Mouse (Mus musculus) hindbrain, embryonic 14.5 days (tissue): ENCODE data around the gene Cd2bp2. TPM values are rescaled to one million over a fixed set of nuclear protein-coding genes. Genes with fewer than 3 reads are reported as not detected.
A peak's percentile ranks its signal among the peaks of the same experiment; 100 is the strongest.

ENCODE experiments used
- ATAC-seq: fragments of 200-750 bp; cut with Nextera tagmentation; 2 replicates; pipeline ENCODE4 v1.8.0; 2017; ENCODE audit warnings: moderate number of reproducible peaks, mild to moderate bottlenecking, moderate TSS enrichment, moderate library complexity; ENCODE audit not compliant: low FRiP score
- DNase-seq: peaks from one replicate; pipeline ENCODE4 v3.0.0-alpha.2; 2015; ENCODE audit warnings: low spot score
- H3K27ac ChIP-seq: fragments of 300-500 bp; sonication (generic); 2 replicates; pipeline ENCODE4 v1.5.1; 2014; ENCODE audit warnings: mild to moderate bottlenecking, moderate library complexity
- H3K27me3 ChIP-seq: fragments of 300-500 bp; sonication (generic); 2 replicates; pipeline ENCODE4 v1.6.1; 2014; ENCODE audit warnings: mild to moderate bottlenecking, low read length, mixed read lengths; ENCODE audit not compliant: control insufficient read depth, insufficient read depth
- H3K36me3 ChIP-seq: fragments of 300-500 bp; sonication (generic); replicated peaks from 2 replicates; pipeline ENCODE4 v1.6.1; 2014; ENCODE audit not compliant: control insufficient read depth, insufficient read depth
- H3K4me1 ChIP-seq: fragments of 300-500 bp; sonication (generic); replicated peaks from 2 replicates; pipeline ENCODE4 v1.6.1; 2014; ENCODE audit warnings: antibody characterized with exemption, low read length, mixed read lengths; ENCODE audit not compliant: control insufficient read depth, insufficient read depth
- H3K4me2 ChIP-seq: fragments of 300-500 bp; sonication (generic); replicated peaks from 2 replicates; pipeline ENCODE4 v1.6.1; 2014; ENCODE audit warnings: mild to moderate bottlenecking, moderate library complexity
- H3K4me3 ChIP-seq: fragments of 300-500 bp; sonication (generic); replicated peaks from 2 replicates; pipeline ENCODE4 v1.5.1; 2014; ENCODE audit warnings: mild to moderate bottlenecking, low read length
- H3K9ac ChIP-seq: fragments of 300-500 bp; sonication (generic); 2 replicates; pipeline ENCODE4 v1.6.1; 2014
- H3K9me3 ChIP-seq: fragments of 300-500 bp; sonication (generic); 2 replicates; pipeline ENCODE4 v1.6.1; 2016; ENCODE audit warnings: low read length; ENCODE audit not compliant: control insufficient read depth
- WGBS: fragments of 180-500 bp; shearing (Covaris S2); extraction: QIAGEN DNeasy Blood & Tissue Kit; methylation state at CpG from one replicate; pipeline ENCODE4 v1.1.7; 2014; 5-methylcytosine and 5-hydroxymethylcytosine counted together
- polyA plus RNA-seq: library from polyadenylated mRNA; unstranded; fragments of >200 nt; fragmentation: Nextera tagmentation; extraction: Ambion mirVana; gene quantifications from 2 replicates; pipeline ENCODE4 v1.2.1, GENCODE M21; 2014

Cd2bp2 gene
- polyA plus RNA-seq, 1 experiment from 2014 or later, result 63.7 TPM

GRCm38 (mm10) chr7:127231826-127232621 lies 36.2 kb upstream of the Cd2bp2 start:
- Histone ChIP-seq H3K27ac (peak overlapping the region; percentile 98), H3K9me3 (no peaks in the 10 kb centered on the region), H3K4me1 (peaks cover 33% of the 10 kb centered on the region), H3K27me3 (no peaks in the 10 kb centered on the region), H3K4me2 (peak overlapping the region; percentile 60), H3K4me3 (peak overlapping the region; percentile 83), H3K36me3 (peaks cover 24% of the 10 kb centered on the region), H3K9ac (peak overlapping the region; percentile 96)
- 4% methylated on average over 20 of the region's 20 CpGs for WGBS
- DNase-seq (no peak), ATAC-seq (no peak)

DNA sequence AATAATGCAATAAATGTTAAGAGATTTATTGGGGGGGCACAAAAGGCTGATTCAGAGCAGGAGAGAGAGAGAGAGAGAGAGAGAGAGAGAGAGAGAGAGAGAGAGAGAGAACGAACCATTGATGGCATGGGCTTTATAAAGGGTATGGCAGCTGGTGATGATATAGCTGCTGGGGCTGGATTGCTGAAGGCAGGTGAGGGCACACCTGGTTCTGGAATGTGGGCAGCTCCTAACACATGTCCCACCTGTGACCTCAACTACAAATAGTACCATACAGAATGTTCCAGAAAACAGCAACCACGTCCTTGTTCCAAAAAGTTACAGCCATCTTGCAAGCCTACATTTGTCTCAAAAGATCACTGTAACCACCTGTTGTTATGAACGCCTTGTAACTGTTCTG lies 35.5 kb upstream of the Cd2bp2 start:
- Histone ChIP-seq H3K9me3 (no peaks in the 10 kb centered on the region), H3K36me3 (peaks cover 18% of the 10 kb centered on the region), H3K4me2 (peak overlapping the region; percentile 60), H3K4me3 (peak overlapping the region; percentile 83), H3K27me3 (no peaks in the 10 kb centered on the region), H3K4me1 (peaks cover 33% of the 10 kb centered on the region), H3K27ac (no peak overlapping the region), H3K9ac (peak overlapping the region; percentile 96; the same call in 1 of the 2 replicates)
- ATAC-seq (no peak), DNase-seq (no peak)
- WGBS, result 63% methylated on average over 3 of the region's 3 CpGs

- Histone ChIP-seq H3K9ac (no peak overlapping the region), H3K36me3 (no peaks in the 10 kb centered on the region), H3K4me1 (peaks cover 21% of the 10 kb centered on the region), H3K9me3 (no peaks in the 10 kb centered on the region), H3K4me2 (no peak overlapping the region), H3K27ac (no peak overlapping the region), H3K27me3 (no peaks in the 10 kb centered on the region), H3K4me3 (no peak overlapping the region)
- 67% methylated on average over 4 of the region's 4 CpGs for WGBS
- DNase-seq (peak; percentile 81), ATAC-seq (no peak)
Observed at GRCm38 (mm10) chr7:127228615-127229303, 32.9 kb upstream of the Cd2bp2 start.

GRCm38 (mm10) chr7:127225147-127225995 lies 29.5 kb upstream of the Cd2bp2 start:
- H3K9ac ChIP-seq, result no peak overlapping the region
- no peak for DNase-seq
- no peak overlapping the region for H3K27ac ChIP-seq
- H3K4me1 ChIP-seq, result peaks cover 5% of the 10 kb centered on the region
- no peak for ATAC-seq
- no peak overlapping the region for H3K4me2 ChIP-seq
- no peaks in the 10 kb centered on the region for H3K27me3 ChIP-seq
- H3K9me3 ChIP-seq, result no peaks in the 10 kb centered on the region
- H3K36me3 ChIP-seq, result no peaks in the 10 kb centered on the region
- 90% methylated on average over 11 of the region's 11 CpGs for WGBS
- no peak overlapping the region for H3K4me3 ChIP-seq

- Histone ChIP-seq H3K27me3 (no peaks in the 10 kb centered on the region), H3K4me1 (no peaks in the 10 kb centered on the region), H3K27ac (no peak overlapping the region), H3K9me3 (no peaks in the 10 kb centered on the region), H3K36me3 (no peaks in the 10 kb centered on the region), H3K4me2 (no peak overlapping the region), H3K4me3 (no peak overlapping the region), H3K9ac (no peak overlapping the region)
- 91% methylated on average over 6 of the region's 6 CpGs for WGBS
- ATAC-seq, result no peak
- no peak for DNase-seq
Observed at GRCm38 (mm10) chr7:127224616-127225015, 28.8 kb upstream of the Cd2bp2 start.

GRCm38 (mm10) chr7:127223515-127224478 lies 27.9 kb upstream of the Cd2bp2 start:
- Histone ChIP-seq H3K27me3 (no peaks in the 10 kb centered on the region), H3K9ac (no peak overlapping the region), H3K36me3 (no peaks in the 10 kb centered on the region), H3K4me2 (no peak overlapping the region), H3K9me3 (no peaks in the 10 kb centered on the region), H3K4me3 (no peak overlapping the region), H3K27ac (no peak overlapping the region), H3K4me1 (no peaks in the 10 kb centered on the region)
- ATAC-seq (no peak), DNase-seq (no peak)
- WGBS, result 88% methylated on average over 6 of the region's 6 CpGs

DNA sequence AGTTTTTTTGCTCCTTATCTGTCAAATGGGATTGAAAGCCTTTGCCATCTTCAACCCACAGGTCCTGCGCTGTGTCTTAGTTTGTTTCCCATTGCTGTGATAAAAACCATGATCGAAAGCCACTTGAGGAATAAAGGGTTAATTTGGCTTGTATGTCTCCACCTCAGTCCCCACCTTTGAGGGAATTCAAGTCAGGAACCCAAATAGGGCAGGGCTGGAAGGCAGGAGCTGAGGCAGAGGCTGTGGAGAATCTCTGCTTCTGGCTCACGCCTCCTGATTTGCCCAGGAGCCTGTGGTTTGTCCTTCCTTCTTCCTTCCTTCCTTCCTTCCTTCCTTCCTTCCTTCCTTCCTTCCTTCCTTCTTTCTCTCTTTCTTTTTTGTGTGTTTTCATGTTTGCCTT lies 27.3 kb upstream of the Cd2bp2 start:
- no peak overlapping the region for H3K4me2 ChIP-seq
- ATAC-seq (no peak), DNase-seq (no peak)
- no peak overlapping the region for H3K9ac ChIP-seq
- no peak overlapping the region for H3K4me3 ChIP-seq
- H3K9me3 ChIP-seq, result no peaks in the 10 kb centered on the region
- no peaks in the 10 kb centered on the region for H3K36me3 ChIP-seq
- H3K4me1 ChIP-seq, result no peaks in the 10 kb centered on the region
- 97% methylated on average over 3 of the region's 3 CpGs for WGBS
- H3K27me3 ChIP-seq, result no peaks in the 10 kb centered on the region
- no peak overlapping the region for H3K27ac ChIP-seq

DNA sequence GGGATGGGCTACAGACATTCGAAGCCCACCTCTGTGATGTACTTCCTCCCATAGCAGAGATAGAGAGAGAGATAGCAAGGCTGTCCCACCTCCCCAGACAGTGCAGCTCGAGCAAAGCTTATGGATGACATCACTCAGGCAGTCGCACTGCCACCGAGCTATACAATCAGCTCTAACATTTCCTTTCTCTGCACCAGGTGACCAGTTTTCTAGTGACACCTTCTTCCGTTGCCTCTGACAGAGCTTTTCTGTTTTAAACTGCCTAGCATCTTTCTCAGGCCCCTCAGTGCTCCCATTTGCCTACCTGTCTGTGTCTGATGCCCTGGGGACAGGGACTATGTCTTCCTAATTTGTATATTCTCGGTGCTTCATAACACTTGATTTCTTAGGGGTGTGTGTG lies 24.6 kb upstream of the Cd2bp2 start:
- no peak overlapping the region for H3K27ac ChIP-seq
- H3K9me3 ChIP-seq, result no peaks in the 10 kb centered on the region
- WGBS, result 92% methylated on average over 6 of the region's 6 CpGs
- H3K9ac ChIP-seq, result no peak overlapping the region
- no peak overlapping the region for H3K4me2 ChIP-seq
- no peaks in the 10 kb centered on the region for H3K27me3 ChIP-seq
- H3K4me1 ChIP-seq, result no peaks in the 10 kb centered on the region
- no peak overlapping the region for H3K4me3 ChIP-seq
- ATAC-seq, result no peak
- no peaks in the 10 kb centered on the region for H3K36me3 ChIP-seq
- DNase-seq, result no peak
